In the genomic region with DNA sequence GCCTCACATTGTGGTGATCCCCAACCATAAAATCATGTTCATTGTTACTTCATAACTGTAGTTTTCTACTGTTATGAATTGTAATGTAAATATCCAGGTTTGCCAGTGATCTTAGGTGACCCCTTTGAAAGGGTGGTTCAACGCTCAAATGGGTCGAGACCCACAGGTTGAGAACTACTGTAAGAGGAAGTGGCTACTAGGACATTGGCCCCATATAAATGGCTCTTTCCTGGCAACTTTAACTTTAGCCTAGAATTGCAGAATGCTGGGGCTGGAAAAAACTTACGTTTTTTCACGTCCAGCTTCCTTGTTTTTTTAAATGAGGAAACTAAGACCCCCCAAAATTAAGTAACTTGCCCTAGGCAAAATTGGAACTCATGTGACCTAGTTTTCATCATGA, we compare ENCODE assay signal across 28 mouse cellular contexts. TPM values are rescaled to one million over a fixed set of nuclear protein-coding genes. Genes with fewer than 3 reads are reported as not detected.
DNase-seq lines count a peak whose midpoint lies in the region; ATAC-seq and TF ChIP-seq lines count a peak whose summit lies in the region.
"Had no signal": no experiment of that assay in that cellular context is flagged by ENCODE, and none has a peak within 500 bp of the region (broad histone marks: within the 10 kb centered on the region; RNA-seq: fewer than 3 reads in every experiment).

No protein-coding gene starts in this region.

- H3K4me2 ChIP-seq in lung, postnatal 0 days (replicated peaks; ENCODE audit: low read depth, low read length) = no peak overlapping the region
- H3K4me2 ChIP-seq: forebrain, embryonic 13.5 days; heart, embryonic 12.5 days; heart, embryonic 15.5 days; hindbrain, embryonic 14.5 days had no signal

- H3K36me3 ChIP-seq in lung, postnatal 0 days (ENCODE audit: insufficient read depth, low read length) = no peaks in the 10 kb centered on the region
- H3K36me3 ChIP-seq: forebrain, embryonic 10.5 days; heart, embryonic 12.5 days; heart, embryonic 15.5 days had no signal

- TF ChIP-seq POLR2A in bone marrow macrophage, adult 2 months (IDR thresholded peaks at IDR 0.05; ENCODE audit: borderline replicate concordance, low read depth, low read length) = no peak

- ATAC-seq in lung, postnatal 0 days = no peak
- ATAC-seq in common myeloid progenitor, adult 5-6 weeks (replicated peaks; ENCODE audit: low read depth, poor library complexity, severe bottlenecking) = peak; percentile 29; the same call in 1 of the 2 replicates
- peak; percentile 61 for ATAC-seq in megakaryocyte progenitor cell, adult 5-6 weeks (replicated peaks; ENCODE audit: poor library complexity)
- ATAC-seq: activated CD4-positive, CD25-positive, alpha-beta regulatory T cell, adult 4 months; forebrain, embryonic 13.5 days; forebrain, embryonic 16.5 days; hindbrain, postnatal 0 days; inflammation-experienced regulatory T-cells, adult 6 months had no signal

- no peak overlapping the region for H3K27ac ChIP-seq in lung, postnatal 0 days (ENCODE audit: low read length)
- peak overlapping the region; percentile 23; the same call in 1 of the 2 replicates for H3K27ac ChIP-seq in bone marrow macrophage, adult 2 months (ENCODE audit: insufficient read depth, low read depth, low read length)
- H3K27ac ChIP-seq: forebrain, embryonic 10.5 days; forebrain, embryonic 13.5 days; heart, embryonic 15.5 days; hindbrain, embryonic 14.5 days; hindbrain, postnatal 0 days had no signal

- no peak overlapping the region for H3K4me3 ChIP-seq in lung, postnatal 0 days (ENCODE audit: low read depth, low read length)
- H3K4me3 ChIP-seq in bone marrow macrophage, adult 2 months (ENCODE audit: insufficient read depth, low read length) = no peak overlapping the region
- H3K4me3 ChIP-seq: forebrain, embryonic 10.5 days; forebrain, embryonic 13.5 days; heart, embryonic 12.5 days; heart, embryonic 15.5 days had no signal

- WGBS in lung, postnatal 0 days = 84% methylated on average over 4 of the region's 4 CpGs

- H3K9me3 ChIP-seq in lung, postnatal 0 days (ENCODE audit: low read length) = no peaks in the 10 kb centered on the region
- H3K9me3 ChIP-seq: forebrain, embryonic 10.5 days; forebrain, embryonic 13.5 days; heart, embryonic 12.5 days; heart, embryonic 15.5 days had no signal

- no peak for TF ChIP-seq CTCF in lung, postnatal 0 days (IDR thresholded peaks at IDR 0.05)
- no peak for TF ChIP-seq CTCF in bone marrow macrophage, adult 2 months (IDR thresholded peaks at IDR 0.05; ENCODE audit: low read depth, low read length)

- H3K4me1 ChIP-seq in lung, postnatal 0 days (ENCODE audit: insufficient read depth, low read depth, low read length) = no peaks in the 10 kb centered on the region
- peaks cover 40% of the 10 kb centered on the region for H3K4me1 ChIP-seq in bone marrow macrophage, adult 2 months (ENCODE audit: control insufficient read depth, insufficient read depth, low read length)
- H3K4me1 ChIP-seq: forebrain, embryonic 10.5 days; forebrain, embryonic 13.5 days; heart, embryonic 15.5 days had no signal

- H3K27me3 ChIP-seq in lung, postnatal 0 days (replicated peaks; ENCODE audit: insufficient read depth, low read length) = no peaks in the 10 kb centered on the region
- H3K27me3 ChIP-seq: heart, embryonic 12.5 days; heart, embryonic 15.5 days had no signal

- peak; percentile 18 for DNase-seq in lung, postnatal 0 days (ENCODE audit: low spot score)
- DNase-seq in lung, adult 18-20 months = no peak
- no peak for DNase-seq in right cerebral cortex, postnatal 25 days
- DNase-seq: adrenal gland, adult 8-10 months; adrenal gland, postnatal 25 days; cerebellum, adult 18-20 months; cerebellum, adult 9-11 months; cerebellum, postnatal 36 days; gastrocnemius, postnatal 10 days; heart, adult 18-20 months; heart, postnatal 10 days; heart, postnatal 4 days had no signal

- H3K9ac ChIP-seq in lung, postnatal 0 days (replicated peaks; ENCODE audit: low read depth) = no peak overlapping the region
- H3K9ac ChIP-seq: forebrain, embryonic 13.5 days; heart, embryonic 12.5 days; heart, embryonic 15.5 days; hindbrain, embryonic 14.5 days had no signal

- TF ChIP-seq EP300 in lung, postnatal 0 days (IDR thresholded peaks at IDR 0.05) = no peak

RNA-seq across cellular contexts. Expression of gene Tex12, which starts 6.2 kb away (rescaled TPM):
- polyA plus RNA-seq in lung, postnatal 0 days (2015; fragmentation: Nextera tagmentation; extraction: Ambion mirVana) = not detected in 2 replicates
- not detected in 2 replicates for polyA plus RNA-seq in bone marrow macrophage, adult 2 months (2012; ENCODE audit: insufficient read depth, insufficient read length, missing spikeins)
- not detected in 2 replicates for total RNA-seq in common myeloid progenitor, adult 5-6 weeks (2017)
- total RNA-seq in megakaryocyte progenitor cell, adult 5-6 weeks (2015) = not detected in 2 replicates
- total RNA-seq in megakaryocyte progenitor cell, adult 5-6 weeks (2017) = not detected in 2 replicates
- total RNA-seq: adrenal gland, adult 8-10 months; adrenal gland, postnatal 25 days; gastrocnemius, adult 18-20 months; gastrocnemius, postnatal 10 days; gastrocnemius, postnatal 36 days; heart, adult 18-20 months; heart, postnatal 10 days; heart, postnatal 4 days; hindbrain, postnatal 0 days had no signal
- polyA plus RNA-seq: activated CD4-positive, CD25-positive, alpha-beta regulatory T cell, adult 4 months; embryonic facial prominence, embryonic 11.5 days; embryonic facial prominence, embryonic 14.5 days; forebrain, embryonic 10.5 days; forebrain, embryonic 13.5 days; forebrain, embryonic 16.5 days; heart, embryonic 12.5 days; heart, embryonic 15.5 days; hindbrain, embryonic 14.5 days; inflammation-experienced regulatory T-cells, adult 6 months had no signal

RNA-seq across cellular contexts. Expression of gene Bco2, which starts 12.4 kb away (rescaled TPM):
- polyA plus RNA-seq in lung, postnatal 0 days (2015; fragmentation: Nextera tagmentation; extraction: Ambion mirVana) = 0.19 and 0.39 TPM in 2 replicates
- 3.4 and 5.0 TPM in 2 replicates for polyA plus RNA-seq in bone marrow macrophage, adult 2 months (2012; ENCODE audit: insufficient read depth, insufficient read length, missing spikeins)
- not detected in 2 replicates for total RNA-seq in common myeloid progenitor, adult 5-6 weeks (2017)
- 0.35 and 1.2 TPM in 2 replicates for total RNA-seq in megakaryocyte progenitor cell, adult 5-6 weeks (2015)
- total RNA-seq in megakaryocyte progenitor cell, adult 5-6 weeks (2017) = 0.21 and 0.61 TPM in 2 replicates

RNA-seq across cellular contexts. Expression of gene Il18, which starts 12.7 kb away (rescaled TPM):
- polyA plus RNA-seq in lung, postnatal 0 days (2015; fragmentation: Nextera tagmentation; extraction: Ambion mirVana) = 26.8 and 29.3 TPM in 2 replicates
- 27.7 and 33.7 TPM in 2 replicates for polyA plus RNA-seq in bone marrow macrophage, adult 2 months (2012; ENCODE audit: insufficient read depth, insufficient read length, missing spikeins)
- total RNA-seq in common myeloid progenitor, adult 5-6 weeks (2017) = 4.4 and 7.5 TPM in 2 replicates
- total RNA-seq in megakaryocyte progenitor cell, adult 5-6 weeks (2015) = 2.9 and 5.0 TPM in 2 replicates
- total RNA-seq in megakaryocyte progenitor cell, adult 5-6 weeks (2017) = 0.37 and 1.5 TPM in 2 replicates

RNA-seq across cellular contexts. Expression of gene Sdhd, which starts 36.2 kb away (rescaled TPM):
- 235 and 252 TPM in 2 replicates for polyA plus RNA-seq in lung, postnatal 0 days (2015; fragmentation: Nextera tagmentation; extraction: Ambion mirVana)
- 133 and 155 TPM in 2 replicates for polyA plus RNA-seq in bone marrow macrophage, adult 2 months (2012; ENCODE audit: insufficient read depth, insufficient read length, missing spikeins)
- total RNA-seq in common myeloid progenitor, adult 5-6 weeks (2017) = 172 and 173 TPM in 2 replicates
- 252 and 258 TPM in 2 replicates for total RNA-seq in megakaryocyte progenitor cell, adult 5-6 weeks (2015)
- 194 and 222 TPM in 2 replicates for total RNA-seq in megakaryocyte progenitor cell, adult 5-6 weeks (2017)

RNA-seq across cellular contexts. Expression of gene Timm8b, which starts 36.3 kb away (rescaled TPM):
- polyA plus RNA-seq in lung, postnatal 0 days (2015; fragmentation: Nextera tagmentation; extraction: Ambion mirVana) = 185 and 189 TPM in 2 replicates
- polyA plus RNA-seq in bone marrow macrophage, adult 2 months (2012; ENCODE audit: insufficient read depth, insufficient read length, missing spikeins) = 56.0 and 61.1 TPM in 2 replicates
- total RNA-seq in common myeloid progenitor, adult 5-6 weeks (2017) = 147 and 199 TPM in 2 replicates
- total RNA-seq in megakaryocyte progenitor cell, adult 5-6 weeks (2015) = 109 and 110 TPM in 2 replicates
- total RNA-seq in megakaryocyte progenitor cell, adult 5-6 weeks (2017) = 183 and 233 TPM in 2 replicates
